Mouse (Mus musculus): ENCODE data around the gene Cgnl1. TPM values are rescaled to one million over a fixed set of nuclear protein-coding genes. Genes with fewer than 3 reads are reported as not detected.

Cgnl1 gene
- polyA plus RNA-seq, 2 experiments from 2014 or later, result not detected

Other genes starting within 250 kb of the Cgnl1 start
- gene Myzap, start 179.2 kb downstream of the Cgnl1 start, polyA plus RNA-seq (2017; shearing (Covaris generic)), result under 1 TPM; 0.35 to 0.71 TPM

All from CD4-positive, CD25-positive, alpha-beta regulatory T cell, adult 4 months (primary cell).